Mouse (Mus musculus) kidney, embryonic 16.5 days (tissue): ENCODE results near the gene Bach1. TPM values are rescaled to one million over a fixed set of nuclear protein-coding genes. Genes with fewer than 3 reads are reported as not detected.

ENCODE experiments used
- ATAC-seq: fragments of 200-750 bp; cut with Nextera tagmentation; 2 replicates; pipeline ENCODE4 v1.8.0; 2017; ENCODE audit warnings: moderate TSS enrichment; ENCODE audit not compliant: low FRiP score, low TSS enrichment
- H3K27ac ChIP-seq: fragments of 300-500 bp; sonication (generic); 2 replicates; pipeline ENCODE4 v1.5.1; 2014; ENCODE audit warnings: low read length
- H3K27me3 ChIP-seq: fragments of 300-500 bp; sonication (generic); 2 replicates; pipeline ENCODE4 v1.6.1; 2014; ENCODE audit warnings: low read length, control low read depth, mixed read lengths; ENCODE audit not compliant: insufficient read depth
- H3K36me3 ChIP-seq: fragments of 300-500 bp; sonication (generic); 2 replicates; pipeline ENCODE4 v1.6.1; 2014; ENCODE audit warnings: low read length, control low read depth, mixed read lengths; ENCODE audit not compliant: insufficient read depth
- H3K4me1 ChIP-seq: fragments of 300-500 bp; sonication (generic); 2 replicates; pipeline ENCODE4 v1.6.1; 2014; ENCODE audit warnings: low read length, control low read depth, mixed read lengths; ENCODE audit not compliant: insufficient read depth
- H3K4me2 ChIP-seq: fragments of 300-500 bp; sonication (generic); replicated peaks from 2 replicates; pipeline ENCODE4 v1.6.1; 2014; ENCODE audit warnings: low read depth, low read length
- H3K4me3 ChIP-seq: fragments of 300-500 bp; sonication (generic); 2 replicates; pipeline ENCODE4 v1.5.1; 2014; ENCODE audit warnings: mild to moderate bottlenecking, low read length
- H3K9ac ChIP-seq: fragments of 300-500 bp; sonication (generic); replicated peaks from 2 replicates; pipeline ENCODE4 v1.6.1; 2014; ENCODE audit warnings: low read length
- H3K9me3 ChIP-seq: fragments of 300-500 bp; sonication (generic); 2 replicates; pipeline ENCODE4 v1.6.1; 2016; ENCODE audit warnings: low read length, control low read depth
- WGBS: fragments of 180-500 bp; shearing (Covaris S2); extraction: QIAGEN DNeasy Blood & Tissue Kit; methylation state at CpG from one replicate; pipeline ENCODE4 v1.1.7; 2014; 5-methylcytosine and 5-hydroxymethylcytosine counted together
- polyA plus RNA-seq: library from polyadenylated mRNA; unstranded; fragments of >200 nt; fragmentation: Nextera tagmentation; extraction: Ambion mirVana; gene quantifications from 2 replicates; pipeline ENCODE4 v1.2.1, GENCODE M21; 2015

The Bach1 gene
- polyA plus RNA-seq, 1 experiment from 2014 or later, result 12.0 TPM

- Histone ChIP-seq H3K4me3 (no peak overlapping the region), H3K27ac (no peak overlapping the region), H3K36me3 (no peaks in the 10 kb centered on the region), H3K4me2 (no peak overlapping the region), H3K4me1 (no peaks in the 10 kb centered on the region), H3K9me3 (no peaks in the 10 kb centered on the region), H3K27me3 (no peaks in the 10 kb centered on the region), H3K9ac (no peak overlapping the region)
- no peak for ATAC-seq
- 90% methylated on average over 2 of the region's 2 CpGs for WGBS
Observed at GRCm38 (mm10) chr16:87744338-87744737, 45.6 kb downstream of the Bach1 start.

GRCm38 (mm10) chr16:87745192-87745945 is 46.6 kb downstream of the Bach1 start:
- H3K9ac ChIP-seq, result no peak overlapping the region
- no peaks in the 10 kb centered on the region for H3K27me3 ChIP-seq
- H3K4me1 ChIP-seq, result no peaks in the 10 kb centered on the region
- no peaks in the 10 kb centered on the region for H3K9me3 ChIP-seq
- H3K4me2 ChIP-seq, result no peak overlapping the region
- no peak overlapping the region for H3K27ac ChIP-seq
- 75% methylated on average over 8 of the region's 8 CpGs for WGBS
- H3K36me3 ChIP-seq, result no peaks in the 10 kb centered on the region
- no peak for ATAC-seq
- no peak overlapping the region for H3K4me3 ChIP-seq

- H3K4me2 ChIP-seq, result no peak overlapping the region
- H3K9ac ChIP-seq, result no peak overlapping the region
- 20% methylated on average over 5 of the region's 5 CpGs for WGBS
- no peaks in the 10 kb centered on the region for H3K4me1 ChIP-seq
- no peak overlapping the region for H3K27ac ChIP-seq
- H3K36me3 ChIP-seq, result no peaks in the 10 kb centered on the region
- no peaks in the 10 kb centered on the region for H3K27me3 ChIP-seq
- no peak overlapping the region for H3K4me3 ChIP-seq
- ATAC-seq, result no peak
- no peaks in the 10 kb centered on the region for H3K9me3 ChIP-seq
Observed at GRCm38 (mm10) chr16:87746728-87747127, 48.0 kb downstream of the Bach1 start.

- Histone ChIP-seq H3K36me3 (no peaks in the 10 kb centered on the region), H3K27ac (no peak overlapping the region), H3K9me3 (no peaks in the 10 kb centered on the region), H3K4me3 (no peak overlapping the region), H3K4me2 (no peak overlapping the region), H3K4me1 (0 out of 2 replicates have a peak, but pooled peaks cover 4% of the 10 kb centered on the region), H3K9ac (no peak overlapping the region), H3K27me3 (no peaks in the 10 kb centered on the region)
- 90% methylated on average over 13 of the region's 13 CpGs for WGBS
- no peak for ATAC-seq
Observed at GRCm38 (mm10) chr16:87751243-87751642, 52.5 kb downstream of the Bach1 start.

GRCm38 (mm10) chr16:87752482-87752881 is 53.7 kb downstream of the Bach1 start:
- no peak for ATAC-seq
- WGBS, result 59% methylated on average over 13 of the region's 13 CpGs

GRCm38 (mm10) chr16:87754858-87755257 is 56.1 kb downstream of the Bach1 start:
- 0 out of 2 replicates have a peak, but pooled peaks cover 4% of the 10 kb centered on the region for H3K4me1 ChIP-seq
- H3K27ac ChIP-seq, result no peak overlapping the region
- H3K9ac ChIP-seq, result no peak overlapping the region
- no peaks in the 10 kb centered on the region for H3K27me3 ChIP-seq
- H3K4me2 ChIP-seq, result no peak overlapping the region
- no peak overlapping the region for H3K4me3 ChIP-seq
- no peaks in the 10 kb centered on the region for H3K36me3 ChIP-seq
- peak; percentile 37; the same call in 1 of the 2 replicates for ATAC-seq
- WGBS, result 70% methylated on average over 9 of the region's 9 CpGs
- H3K9me3 ChIP-seq, result no peaks in the 10 kb centered on the region

More at GRCm38 (mm10) chr16:87752482-87752881, 53.7 kb downstream of the Bach1 start:
- Histone ChIP-seq H3K4me2 (no peak overlapping the region), H3K9me3 (no peaks in the 10 kb centered on the region), H3K9ac (no peak overlapping the region), H3K27me3 (no peaks in the 10 kb centered on the region), H3K4me3 (no peak overlapping the region), H3K27ac (no peak overlapping the region), H3K4me1 (0 out of 2 replicates have a peak, but pooled peaks cover 4% of the 10 kb centered on the region), H3K36me3 (no peaks in the 10 kb centered on the region)

- no peak overlapping the region for H3K4me3 ChIP-seq
- ATAC-seq, result no peak
- no peaks in the 10 kb centered on the region for H3K27me3 ChIP-seq
- 0 out of 2 replicates have a peak, but pooled peaks cover 4% of the 10 kb centered on the region for H3K4me1 ChIP-seq
- H3K27ac ChIP-seq, result no peak overlapping the region
- WGBS, result 86% methylated on average over 3 of the region's 3 CpGs
- no peaks in the 10 kb centered on the region for H3K9me3 ChIP-seq
- H3K9ac ChIP-seq, result no peak overlapping the region
- H3K4me2 ChIP-seq, result no peak overlapping the region
- no peaks in the 10 kb centered on the region for H3K36me3 ChIP-seq
Observed at GRCm38 (mm10) chr16:87755915-87756314, 57.2 kb downstream of the Bach1 start.

GRCm38 (mm10) chr16:87758016-87758415 is 59.3 kb downstream of the Bach1 start:
- 94% methylated on average over 11 of the region's 11 CpGs for WGBS
- Histone ChIP-seq H3K27ac (no peak overlapping the region), H3K4me2 (no peak overlapping the region), H3K9ac (no peak overlapping the region), H3K4me3 (no peak overlapping the region), H3K27me3 (no peaks in the 10 kb centered on the region), H3K4me1 (no peaks in the 10 kb centered on the region), H3K36me3 (no peaks in the 10 kb centered on the region), H3K9me3 (no peaks in the 10 kb centered on the region)
- ATAC-seq, result no peak

GRCm38 (mm10) chr16:87764668-87765109 is 65.9 kb downstream of the Bach1 start:
- no peaks in the 10 kb centered on the region for H3K27me3 ChIP-seq
- WGBS, result 94% methylated on average over 15 of the region's 15 CpGs
- no peak for ATAC-seq

GRCm38 (mm10) chr16:87765984-87766383 is 67.2 kb downstream of the Bach1 start:
- no peak for ATAC-seq
- Histone ChIP-seq H3K4me2 (no peak overlapping the region), H3K4me3 (no peak overlapping the region), H3K9me3 (no peaks in the 10 kb centered on the region), H3K4me1 (no peaks in the 10 kb centered on the region), H3K36me3 (no peaks in the 10 kb centered on the region), H3K27ac (no peak overlapping the region), H3K9ac (no peak overlapping the region), H3K27me3 (no peaks in the 10 kb centered on the region)
- WGBS, result 39% methylated on average over 8 of the region's 8 CpGs

More at GRCm38 (mm10) chr16:87764668-87765109, 65.9 kb downstream of the Bach1 start:
- H3K4me2 ChIP-seq, result no peak overlapping the region
- no peak overlapping the region for H3K27ac ChIP-seq
- H3K9ac ChIP-seq, result no peak overlapping the region
- no peak overlapping the region for H3K4me3 ChIP-seq
- no peaks in the 10 kb centered on the region for H3K36me3 ChIP-seq
- H3K4me1 ChIP-seq, result no peaks in the 10 kb centered on the region
- H3K9me3 ChIP-seq, result no peaks in the 10 kb centered on the region
